Mouse (Mus musculus): ENCODE results near the gene Brf1. TPM values are rescaled to one million over a fixed set of nuclear protein-coding genes. Genes with fewer than 3 reads are reported as not detected.
A peak's percentile ranks its signal among the peaks of the same experiment; 100 is the strongest.

The Brf1 gene
- total and polyA plus RNA-seq, 2 experiments from 2014 or later, result 39.0 to 42.1 TPM

- DNase-seq (ENCODE audit: low spot score), result peak; percentile 52
- Histone ChIP-seq H3K27ac (ENCODE audit: low read depth, low read length) (no peak overlapping the region), H3K4me1 (ENCODE audit: insufficient read depth, low read length) (peaks cover 5% of the 10 kb centered on the region; the same call in 1 of the 2 replicates), H3K4me2 (ENCODE audit: low read depth, low read length, poor library complexity, severe bottlenecking) (no peak overlapping the region), H3K27me3 (ENCODE audit: insufficient read depth, low read length) (no peaks in the 10 kb centered on the region), H3K4me3 (ENCODE audit: low read depth, low read length) (no peak overlapping the region), H3K9ac (replicated peaks; ENCODE audit: low read length, poor library complexity, severe bottlenecking) (no peak overlapping the region), H3K36me3 (ENCODE audit: insufficient read depth, low read length) (no peaks in the 10 kb centered on the region), H3K9me3 (ENCODE audit: low read length) (no peaks in the 10 kb centered on the region)
- WGBS, result 68% methylated on average over 10 of the region's 10 CpGs
- peak; percentile 60 for TF ChIP-seq CTCF (IDR thresholded peaks at IDR 0.05)
- ATAC-seq (ENCODE audit: low FRiP score), result no peak
Measured at GRCm38 (mm10) chr12:112938873-112939565, 61.5 kb downstream of the Brf1 start.

GRCm38 (mm10) chr12:112938366-112938765, 62.1 kb downstream of the Brf1 start:
- ATAC-seq (ENCODE audit: low FRiP score) (no peak), DNase-seq (ENCODE audit: low spot score) (no peak)
- WGBS, result 84% methylated on average over 10 of the region's 10 CpGs
- Histone ChIP-seq H3K4me2 (ENCODE audit: low read depth, low read length, poor library complexity, severe bottlenecking) (no peak overlapping the region), H3K9me3 (ENCODE audit: low read length) (no peaks in the 10 kb centered on the region), H3K4me1 (ENCODE audit: insufficient read depth, low read length) (peaks cover 5% of the 10 kb centered on the region; the same call in 1 of the 2 replicates), H3K27ac (ENCODE audit: low read depth, low read length) (no peak overlapping the region), H3K4me3 (ENCODE audit: low read depth, low read length) (no peak overlapping the region), H3K9ac (replicated peaks; ENCODE audit: low read length, poor library complexity, severe bottlenecking) (no peak overlapping the region), H3K27me3 (ENCODE audit: insufficient read depth, low read length) (no peaks in the 10 kb centered on the region), H3K36me3 (ENCODE audit: insufficient read depth, low read length) (no peaks in the 10 kb centered on the region)
- no peak for TF ChIP-seq CTCF (IDR thresholded peaks at IDR 0.05)

GRCm38 (mm10) chr12:112937906-112938305, 62.6 kb downstream of the Brf1 start:
- Histone ChIP-seq H3K9ac (replicated peaks; ENCODE audit: low read length, poor library complexity, severe bottlenecking) (no peak overlapping the region), H3K36me3 (ENCODE audit: insufficient read depth, low read length) (no peaks in the 10 kb centered on the region), H3K4me2 (ENCODE audit: low read depth, low read length, poor library complexity, severe bottlenecking) (no peak overlapping the region), H3K27ac (ENCODE audit: low read depth, low read length) (no peak overlapping the region), H3K4me1 (ENCODE audit: insufficient read depth, low read length) (peaks cover 5% of the 10 kb centered on the region; the same call in 1 of the 2 replicates), H3K27me3 (ENCODE audit: insufficient read depth, low read length) (no peaks in the 10 kb centered on the region), H3K4me3 (ENCODE audit: low read depth, low read length) (no peak overlapping the region), H3K9me3 (ENCODE audit: low read length) (no peaks in the 10 kb centered on the region)
- DNase-seq (ENCODE audit: low spot score) (no peak), ATAC-seq (ENCODE audit: low FRiP score) (no peak)
- no peak for TF ChIP-seq CTCF (IDR thresholded peaks at IDR 0.05)
- 55% methylated on average over 6 of the region's 9 CpGs for WGBS

- Histone ChIP-seq H3K4me2 (ENCODE audit: low read depth, low read length, poor library complexity, severe bottlenecking) (no peak overlapping the region), H3K27ac (ENCODE audit: low read depth, low read length) (no peak overlapping the region), H3K4me1 (ENCODE audit: insufficient read depth, low read length) (0 out of 2 replicates have a peak, but pooled peaks cover 4% of the 10 kb centered on the region), H3K36me3 (ENCODE audit: insufficient read depth, low read length) (no peaks in the 10 kb centered on the region), H3K9me3 (ENCODE audit: low read length) (no peaks in the 10 kb centered on the region), H3K9ac (replicated peaks; ENCODE audit: low read length, poor library complexity, severe bottlenecking) (no peak overlapping the region), H3K27me3 (ENCODE audit: insufficient read depth, low read length) (no peaks in the 10 kb centered on the region), H3K4me3 (ENCODE audit: low read depth, low read length) (no peak overlapping the region)
- WGBS, result 75% methylated on average over 7 of the region's 7 CpGs
- no peak for TF ChIP-seq CTCF (IDR thresholded peaks at IDR 0.05)
- no peak for ATAC-seq (ENCODE audit: low FRiP score)
- no peak for DNase-seq (ENCODE audit: low spot score)
Measured at GRCm38 (mm10) chr12:112932647-112933046, 67.9 kb downstream of the Brf1 start.

- DNase-seq (ENCODE audit: low spot score) (peak; percentile 78), ATAC-seq (ENCODE audit: low FRiP score) (peak; percentile 69)
- Histone ChIP-seq H3K4me1 (ENCODE audit: insufficient read depth, low read length) (0 out of 2 replicates have a peak, but pooled peaks cover 4% of the 10 kb centered on the region), H3K4me3 (ENCODE audit: low read depth, low read length) (peak within 1 kb of the TSS; percentile 80), H3K9me3 (ENCODE audit: low read length) (no peaks in the 10 kb centered on the region), H3K27me3 (ENCODE audit: insufficient read depth, low read length) (no peaks in the 10 kb centered on the region), H3K4me2 (ENCODE audit: low read depth, low read length, poor library complexity, severe bottlenecking) (peak within 1 kb of the TSS; percentile 88), H3K9ac (replicated peaks; ENCODE audit: low read length, poor library complexity, severe bottlenecking) (peak within 1 kb of the TSS; percentile 95), H3K27ac (ENCODE audit: low read depth, low read length) (peak within 1 kb of the TSS; percentile 87), H3K36me3 (ENCODE audit: insufficient read depth, low read length) (no peaks in the 10 kb centered on the region)
- 1% methylated on average over 38 of the region's 85 CpGs for WGBS
- TF ChIP-seq CTCF (IDR thresholded peaks at IDR 0.05), result peak; percentile 77
Measured at GRCm38 (mm10) chr12:112929562-112930352, 70.7 kb downstream of the Brf1 start, which contains the start of gene Jag2. TSS of gene Jag2 (minus strand) at chr12:112929776.

Measured in midbrain, postnatal 0 days (tissue).